Mouse (Mus musculus) naive thymus-derived CD4-positive, alpha-beta T cell, adult 5 months (primary cell): Measurements from ENCODE around the gene Pgk1. TPM values are rescaled to one million over a fixed set of nuclear protein-coding genes. Genes with fewer than 3 reads are reported as not detected.

Experiments
- polyA plus RNA-seq: library from polyadenylated mRNA; unstranded; fragments of 100-300 nt; shearing (Covaris generic); gene quantifications from one replicate; pipeline ENCODE4 v1.2.1, GENCODE M21; 2017

The Pgk1 gene
- 92.0 TPM for polyA plus RNA-seq

DNA sequence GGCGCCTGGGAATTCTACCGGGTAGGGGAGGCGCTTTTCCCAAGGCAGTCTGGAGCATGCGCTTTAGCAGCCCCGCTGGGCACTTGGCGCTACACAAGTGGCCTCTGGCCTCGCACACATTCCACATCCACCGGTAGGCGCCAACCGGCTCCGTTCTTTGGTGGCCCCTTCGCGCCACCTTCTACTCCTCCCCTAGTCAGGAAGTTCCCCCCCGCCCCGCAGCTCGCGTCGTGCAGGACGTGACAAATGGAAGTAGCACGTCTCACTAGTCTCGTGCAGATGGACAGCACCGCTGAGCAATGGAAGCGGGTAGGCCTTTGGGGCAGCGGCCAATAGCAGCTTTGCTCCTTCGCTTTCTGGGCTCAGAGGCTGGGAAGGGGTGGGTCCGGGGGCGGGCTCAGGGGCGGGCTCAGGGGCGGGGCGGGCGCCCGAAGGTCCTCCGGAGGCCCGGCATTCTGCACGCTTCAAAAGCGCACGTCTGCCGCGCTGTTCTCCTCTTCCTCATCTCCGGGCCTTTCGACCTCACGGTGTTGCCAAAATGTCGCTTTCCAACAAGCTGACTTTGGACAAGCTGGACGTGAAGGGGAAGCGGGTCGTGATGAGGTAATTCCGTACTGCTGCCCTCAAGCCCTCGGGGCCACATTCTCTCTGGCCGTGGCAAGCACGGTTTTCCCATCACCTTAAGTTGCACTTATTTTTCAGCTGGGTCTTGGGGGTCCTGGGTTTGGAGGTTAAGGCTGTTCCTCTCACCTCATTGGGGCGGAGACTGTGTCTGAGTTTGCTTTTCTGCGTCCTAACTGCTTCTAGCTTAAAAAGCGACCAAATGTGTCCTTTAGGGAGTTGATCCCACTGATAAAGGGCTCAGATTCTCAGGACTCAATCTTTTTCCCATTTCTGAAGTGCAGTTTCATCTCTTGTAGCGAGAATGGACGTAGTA is at the start of gene Pgk1:
TSS of gene Pgk1 (plus strand) at position 388 of the 937 bp plus-strand sequence.

DNA sequence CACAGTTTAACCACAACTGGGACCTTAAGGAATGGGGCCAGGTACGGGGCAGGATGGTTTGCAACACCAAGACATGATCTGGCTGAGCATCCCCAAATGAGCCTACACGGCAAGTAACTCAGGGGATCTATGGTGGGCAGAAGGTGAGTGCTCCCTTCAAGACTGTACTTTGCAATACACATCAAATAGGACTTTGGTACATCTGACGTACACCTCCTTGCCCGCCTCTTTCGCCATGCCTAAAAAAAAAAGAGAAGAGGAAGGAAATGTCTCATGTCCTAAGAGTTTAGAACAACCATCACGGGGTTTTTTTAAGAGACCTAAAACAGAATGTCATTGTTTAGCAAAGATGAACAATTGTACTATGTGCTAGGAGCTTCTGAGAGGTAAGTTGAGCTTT is 44.0 kb upstream of the Pgk1 start, which contains the start of gene Tlr13:
TSS of gene Tlr13 (plus strand) at position 269 of the 400 bp plus-strand sequence.

DNA sequence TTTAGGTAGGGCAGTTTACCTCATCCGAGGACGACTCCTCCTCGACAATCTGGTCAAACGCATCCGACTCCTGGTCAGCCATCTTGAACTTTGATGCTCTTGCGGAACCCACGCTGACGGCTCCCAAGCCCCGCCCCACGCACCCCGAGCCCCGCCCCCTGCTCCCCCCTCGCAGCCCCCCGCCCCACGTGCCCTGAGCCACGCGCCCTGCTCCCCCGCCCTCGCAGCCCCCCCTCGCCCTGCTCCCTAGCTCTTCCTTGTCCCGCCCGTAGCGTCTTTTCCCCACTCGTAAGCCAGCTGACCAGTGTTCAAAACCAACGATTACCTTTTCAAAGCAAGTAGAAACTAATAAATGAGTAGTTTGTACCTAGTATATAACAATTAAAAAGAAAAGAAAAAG is 34.2 kb downstream of the Pgk1 start, which contains the start of gene Taf9b:
TSS of gene Taf9b (minus strand) at position 101 of the 400 bp plus-strand sequence.

Other genes starting within 250 kb of the Pgk1 start
- gene Magt1, start 175.2 kb upstream of the Pgk1 start, polyA plus RNA-seq, result 36.2 TPM
- gene Cox7b, start 171.4 kb upstream of the Pgk1 start, polyA plus RNA-seq, result 173 TPM
- gene Atp7a, start 159.8 kb upstream of the Pgk1 start, polyA plus RNA-seq, result 16.5 TPM
- not detected for gene Tlr13, start 43.9 kb upstream of the Pgk1 start, polyA plus RNA-seq
- 18.6 TPM for gene Taf9b, start 34.1 kb downstream of the Pgk1 start, polyA plus RNA-seq
- gene Fnd3c2, start 68.3 kb downstream of the Pgk1 start, polyA plus RNA-seq, result not detected